Mouse (Mus musculus): ENCODE data around the gene Mpg. TPM values are rescaled to one million over a fixed set of nuclear protein-coding genes. Genes with fewer than 3 reads are reported as not detected.

The Mpg gene
- polyA plus RNA-seq, 1 experiment from 2014 or later: 29.6 TPM

GRCm38 (mm10) chr11:32228292-32228845 is 2.1 kb downstream of the Mpg start:
- WGBS: 81% methylated on average over 3 of the region's 3 CpGs
- H3K9me3 ChIP-seq (replicated peaks; ENCODE audit: control insufficient read depth, low read length): no peaks in the 10 kb centered on the region

DNA sequence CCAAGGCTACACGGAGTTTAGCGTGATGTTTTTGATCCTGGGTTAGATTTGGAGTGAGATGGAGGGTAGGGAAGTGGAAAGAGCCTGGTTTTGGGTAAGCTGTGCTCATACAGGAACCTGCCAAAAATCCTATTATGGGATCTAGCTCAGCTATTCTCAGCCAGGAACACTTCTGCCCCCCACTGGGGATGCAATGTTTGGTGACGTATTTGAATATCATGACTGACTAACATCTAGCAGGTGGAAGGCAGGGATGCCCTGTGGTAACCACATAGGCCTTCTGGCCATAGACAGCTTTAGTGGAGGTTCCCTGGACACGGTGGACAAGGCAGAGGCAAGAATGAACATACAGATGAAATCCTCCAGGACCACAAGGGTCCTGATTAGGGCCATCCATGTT is 3.9 kb downstream of the Mpg start:
- Histone ChIP-seq H3K27me3 (ENCODE audit: control insufficient read depth, insufficient read depth, low read length) (no peaks in the 10 kb centered on the region), H3K36me3 (replicated peaks; ENCODE audit: control insufficient read depth, insufficient read depth, low read depth, low read length) (peaks cover 2% of the 10 kb centered on the region), H3K9ac (replicated peaks; ENCODE audit: low read length) (no peak overlapping the region), H3K27ac (replicated peaks; ENCODE audit: low read depth, low read length) (no peak overlapping the region), H3K4me2 (ENCODE audit: low read depth, low read length) (no peak overlapping the region), H3K9me3 (replicated peaks; ENCODE audit: control insufficient read depth, low read length) (no peaks in the 10 kb centered on the region), H3K4me3 (ENCODE audit: low read depth, low read length) (no peak overlapping the region), H3K4me1 (ENCODE audit: control insufficient read depth, insufficient read depth, low read length) (no peaks in the 10 kb centered on the region; the same call in 1 of the 2 replicates)
- no peak for DNase-seq (ENCODE audit: low spot score)
- no peak for ATAC-seq (replicated peaks; ENCODE audit: insufficient number of reproducible peaks, low FRiP score, low TSS enrichment, low read depth)
- WGBS: 82% methylated on average over 4 of the region's 4 CpGs

More at GRCm38 (mm10) chr11:32228292-32228845, 2.1 kb downstream of the Mpg start:
- Histone ChIP-seq H3K9ac (replicated peaks; ENCODE audit: low read length) (no peak overlapping the region), H3K36me3 (replicated peaks; ENCODE audit: control insufficient read depth, insufficient read depth, low read depth, low read length) (peaks cover 2% of the 10 kb centered on the region), H3K4me1 (ENCODE audit: control insufficient read depth, insufficient read depth, low read length) (peaks cover 6% of the 10 kb centered on the region; the same call in 1 of the 2 replicates), H3K4me2 (ENCODE audit: low read depth, low read length) (no peak overlapping the region), H3K27me3 (ENCODE audit: control insufficient read depth, insufficient read depth, low read length) (no peaks in the 10 kb centered on the region), H3K27ac (replicated peaks; ENCODE audit: low read depth, low read length) (no peak overlapping the region), H3K4me3 (ENCODE audit: low read depth, low read length) (no peak overlapping the region)
- no peak for ATAC-seq (replicated peaks; ENCODE audit: insufficient number of reproducible peaks, low FRiP score, low TSS enrichment, low read depth)
- DNase-seq (ENCODE audit: low spot score): no peak

GRCm38 (mm10) chr11:32231125-32231524 is 4.8 kb downstream of the Mpg start:
- Histone ChIP-seq H3K27me3 (ENCODE audit: control insufficient read depth, insufficient read depth, low read length) (no peaks in the 10 kb centered on the region), H3K9me3 (replicated peaks; ENCODE audit: control insufficient read depth, low read length) (no peaks in the 10 kb centered on the region), H3K4me1 (ENCODE audit: control insufficient read depth, insufficient read depth, low read length) (no peaks in the 10 kb centered on the region; the same call in 1 of the 2 replicates), H3K9ac (replicated peaks; ENCODE audit: low read length) (no peak overlapping the region), H3K36me3 (replicated peaks; ENCODE audit: control insufficient read depth, insufficient read depth, low read depth, low read length) (peaks cover 2% of the 10 kb centered on the region), H3K27ac (replicated peaks; ENCODE audit: low read depth, low read length) (no peak overlapping the region), H3K4me3 (ENCODE audit: low read depth, low read length) (no peak overlapping the region), H3K4me2 (ENCODE audit: low read depth, low read length) (no peak overlapping the region)
- DNase-seq (ENCODE audit: low spot score) (no peak), ATAC-seq (replicated peaks; ENCODE audit: insufficient number of reproducible peaks, low FRiP score, low TSS enrichment, low read depth) (no peak)
- WGBS: 86% methylated on average over 2 of the region's 2 CpGs

- DNase-seq (ENCODE audit: low spot score): no peak
- ATAC-seq (replicated peaks; ENCODE audit: insufficient number of reproducible peaks, low FRiP score, low TSS enrichment, low read depth): 0 out of 2 replicates have a peak, but pooled peaks have one; percentile 15
- Histone ChIP-seq H3K36me3 (replicated peaks; ENCODE audit: control insufficient read depth, insufficient read depth, low read depth, low read length) (peaks cover 4% of the 10 kb centered on the region), H3K4me1 (ENCODE audit: control insufficient read depth, insufficient read depth, low read length) (no peaks in the 10 kb centered on the region), H3K9ac (replicated peaks; ENCODE audit: low read length) (no peak overlapping the region), H3K9me3 (replicated peaks; ENCODE audit: control insufficient read depth, low read length) (no peaks in the 10 kb centered on the region), H3K4me2 (ENCODE audit: low read depth, low read length) (no peak overlapping the region), H3K27ac (replicated peaks; ENCODE audit: low read depth, low read length) (no peak overlapping the region), H3K4me3 (ENCODE audit: low read depth, low read length) (no peak overlapping the region), H3K27me3 (ENCODE audit: control insufficient read depth, insufficient read depth, low read length) (no peaks in the 10 kb centered on the region)
- 76% methylated on average over 10 of the region's 10 CpGs for WGBS
These were observed 6.5 kb downstream of the Mpg start for GRCm38 (mm10) chr11:32232848-32233247.

DNA sequence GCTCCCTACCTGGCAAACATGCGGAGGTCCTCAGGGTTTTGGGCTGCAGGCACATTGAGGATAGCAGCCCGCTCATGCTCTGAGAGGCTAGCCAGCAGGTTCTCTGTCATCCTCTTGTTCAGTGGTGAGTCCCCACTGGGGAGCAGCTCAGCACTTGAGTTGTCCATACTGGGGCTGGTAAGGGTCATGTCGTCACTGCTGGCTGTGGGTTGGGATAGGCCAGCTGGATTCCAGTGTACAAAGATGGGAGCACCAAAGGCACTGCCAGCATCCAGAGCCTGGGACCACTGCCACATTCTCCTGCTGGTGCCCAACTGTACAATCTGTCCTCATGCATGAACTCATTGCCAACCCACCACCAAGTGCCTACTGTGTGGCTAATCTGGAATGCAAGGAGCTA is 7.6 kb downstream of the Mpg start:
- no peak overlapping the region for H3K4me2 ChIP-seq (ENCODE audit: low read depth, low read length)
- peaks cover 4% of the 10 kb centered on the region for H3K36me3 ChIP-seq (replicated peaks; ENCODE audit: control insufficient read depth, insufficient read depth, low read depth, low read length)
- no peak for ATAC-seq (replicated peaks; ENCODE audit: insufficient number of reproducible peaks, low FRiP score, low TSS enrichment, low read depth)
- H3K27me3 ChIP-seq (ENCODE audit: control insufficient read depth, insufficient read depth, low read length): no peaks in the 10 kb centered on the region
- H3K9me3 ChIP-seq (replicated peaks; ENCODE audit: control insufficient read depth, low read length): no peaks in the 10 kb centered on the region
- WGBS: 100% methylated on average over 3 of the region's 3 CpGs
- no peaks in the 10 kb centered on the region for H3K4me1 ChIP-seq (ENCODE audit: control insufficient read depth, insufficient read depth, low read length)
- H3K27ac ChIP-seq (replicated peaks; ENCODE audit: low read depth, low read length): no peak overlapping the region
- H3K9ac ChIP-seq (replicated peaks; ENCODE audit: low read length): no peak overlapping the region
- no peak overlapping the region for H3K4me3 ChIP-seq (ENCODE audit: low read depth, low read length)
- DNase-seq (ENCODE audit: low spot score): no peak

DNA sequence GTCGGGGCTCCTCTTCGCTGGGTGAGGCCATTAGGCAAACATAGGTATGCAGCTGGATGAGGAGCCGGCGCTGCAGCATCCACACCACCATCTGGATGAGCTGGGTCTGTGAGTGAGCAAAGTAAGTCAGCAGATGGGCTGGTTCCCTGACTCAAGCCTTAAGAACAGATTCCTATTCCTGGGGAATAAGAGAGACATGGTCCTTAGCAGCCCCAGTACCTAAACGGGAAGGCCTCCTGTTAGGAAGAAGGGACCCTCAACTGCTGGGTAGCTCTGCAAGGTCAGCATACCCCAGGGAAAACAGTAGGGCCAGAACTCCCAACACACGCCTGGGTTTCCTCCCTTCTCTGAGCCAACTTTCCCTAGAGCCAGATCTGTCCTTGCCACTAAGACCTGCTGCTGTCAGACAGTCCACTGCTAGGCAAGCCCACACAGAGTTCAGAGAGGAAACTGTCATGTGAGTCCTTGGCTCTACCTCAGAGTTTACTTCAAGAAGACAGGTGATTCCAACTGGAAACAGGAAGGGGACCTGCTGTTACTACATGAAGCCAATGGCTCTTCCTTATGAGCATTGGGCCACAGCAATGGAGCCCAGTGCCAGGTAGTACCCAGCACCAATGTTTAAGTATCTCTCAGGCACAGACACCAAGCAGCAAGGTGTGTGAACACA is 8.6 kb downstream of the Mpg start:
- H3K4me3 ChIP-seq (ENCODE audit: low read depth, low read length): no peak overlapping the region
- H3K4me2 ChIP-seq (ENCODE audit: low read depth, low read length): no peak overlapping the region
- 90% methylated on average over 6 of the region's 6 CpGs for WGBS
- ATAC-seq (replicated peaks; ENCODE audit: insufficient number of reproducible peaks, low FRiP score, low TSS enrichment, low read depth) (no peak), DNase-seq (ENCODE audit: low spot score) (no peak)
- H3K27me3 ChIP-seq (ENCODE audit: control insufficient read depth, insufficient read depth, low read length): no peaks in the 10 kb centered on the region
- no peak overlapping the region for H3K9ac ChIP-seq (replicated peaks; ENCODE audit: low read length)
- H3K36me3 ChIP-seq (replicated peaks; ENCODE audit: control insufficient read depth, insufficient read depth, low read depth, low read length): peaks cover 4% of the 10 kb centered on the region
- H3K9me3 ChIP-seq (replicated peaks; ENCODE audit: control insufficient read depth, low read length): no peaks in the 10 kb centered on the region
- H3K4me1 ChIP-seq (ENCODE audit: control insufficient read depth, insufficient read depth, low read length): no peaks in the 10 kb centered on the region
- no peak overlapping the region for H3K27ac ChIP-seq (replicated peaks; ENCODE audit: low read depth, low read length)

GRCm38 (mm10) chr11:32235646-32236045 is 9.3 kb downstream of the Mpg start:
- H3K4me2 ChIP-seq (ENCODE audit: low read depth, low read length): no peak overlapping the region
- no peaks in the 10 kb centered on the region for H3K9me3 ChIP-seq (replicated peaks; ENCODE audit: control insufficient read depth, low read length)
- H3K36me3 ChIP-seq (replicated peaks; ENCODE audit: control insufficient read depth, insufficient read depth, low read depth, low read length): peaks cover 2% of the 10 kb centered on the region
- H3K9ac ChIP-seq (replicated peaks; ENCODE audit: low read length): no peak overlapping the region
- H3K27me3 ChIP-seq (ENCODE audit: control insufficient read depth, insufficient read depth, low read length): no peaks in the 10 kb centered on the region
- no peak overlapping the region for H3K4me3 ChIP-seq (ENCODE audit: low read depth, low read length)
- DNase-seq (ENCODE audit: low spot score) (no peak), ATAC-seq (replicated peaks; ENCODE audit: insufficient number of reproducible peaks, low FRiP score, low TSS enrichment, low read depth) (no peak)
- H3K4me1 ChIP-seq (ENCODE audit: control insufficient read depth, insufficient read depth, low read length): no peaks in the 10 kb centered on the region
- H3K27ac ChIP-seq (replicated peaks; ENCODE audit: low read depth, low read length): no peak overlapping the region
- WGBS: 57% methylated on average over 3 of the region's 3 CpGs

GRCm38 (mm10) chr11:32236132-32236531 is 9.8 kb downstream of the Mpg start:
- H3K36me3 ChIP-seq (replicated peaks; ENCODE audit: control insufficient read depth, insufficient read depth, low read depth, low read length): peaks cover 2% of the 10 kb centered on the region
- H3K9ac ChIP-seq (replicated peaks; ENCODE audit: low read length): no peak overlapping the region
- no peak overlapping the region for H3K27ac ChIP-seq (replicated peaks; ENCODE audit: low read depth, low read length)
- ATAC-seq (replicated peaks; ENCODE audit: insufficient number of reproducible peaks, low FRiP score, low TSS enrichment, low read depth) (no peak), DNase-seq (ENCODE audit: low spot score) (no peak)
- H3K27me3 ChIP-seq (ENCODE audit: control insufficient read depth, insufficient read depth, low read length): no peaks in the 10 kb centered on the region
- no peak overlapping the region for H3K4me2 ChIP-seq (ENCODE audit: low read depth, low read length)
- no peaks in the 10 kb centered on the region for H3K4me1 ChIP-seq (ENCODE audit: control insufficient read depth, insufficient read depth, low read length)
- WGBS: 67% methylated on average over 2 of the region's 2 CpGs
- H3K4me3 ChIP-seq (ENCODE audit: low read depth, low read length): no peak overlapping the region
- no peaks in the 10 kb centered on the region for H3K9me3 ChIP-seq (replicated peaks; ENCODE audit: control insufficient read depth, low read length)
